15 mouse cellular contexts compared by ENCODE assay signal in genomic region chr14:40533031-40533430, GRCm38 (mm10).
"Had no signal": no experiment of that assay in that cellular context is flagged by ENCODE, and none has a peak within 500 bp of the region (broad histone marks: within the 10 kb centered on the region; RNA-seq: fewer than 3 reads in every experiment).

No protein-coding gene starts in this region.

- DNase-seq: retina, postnatal 1 day; right cerebral cortex, adult 18-20 months; right cerebral cortex, postnatal 14 days; right cerebral cortex, postnatal 25 days; right cerebral cortex, postnatal 4 days; spleen, adult 18-20 months; thymus, adult 18-20 months; thymus, adult 2 months; thymus, postnatal 14 days; thymus, postnatal 25 days; thymus, postnatal 36 days; thymus, postnatal 4 days had no signal

- H3K4me3 ChIP-seq: neural tube, embryonic 13.5 days; neural tube, embryonic 15.5 days; stomach, embryonic 15.5 days had no signal

- H3K4me1 ChIP-seq: neural tube, embryonic 13.5 days; neural tube, embryonic 15.5 days; stomach, embryonic 15.5 days had no signal
